Mouse (Mus musculus): ENCODE results near the gene Syn3. TPM values are rescaled to one million over a fixed set of nuclear protein-coding genes. Genes with fewer than 3 reads are reported as not detected.

Syn3 gene
- polyA plus RNA-seq, 1 experiment from 2014 or later: 4.4 TPM

DNA sequence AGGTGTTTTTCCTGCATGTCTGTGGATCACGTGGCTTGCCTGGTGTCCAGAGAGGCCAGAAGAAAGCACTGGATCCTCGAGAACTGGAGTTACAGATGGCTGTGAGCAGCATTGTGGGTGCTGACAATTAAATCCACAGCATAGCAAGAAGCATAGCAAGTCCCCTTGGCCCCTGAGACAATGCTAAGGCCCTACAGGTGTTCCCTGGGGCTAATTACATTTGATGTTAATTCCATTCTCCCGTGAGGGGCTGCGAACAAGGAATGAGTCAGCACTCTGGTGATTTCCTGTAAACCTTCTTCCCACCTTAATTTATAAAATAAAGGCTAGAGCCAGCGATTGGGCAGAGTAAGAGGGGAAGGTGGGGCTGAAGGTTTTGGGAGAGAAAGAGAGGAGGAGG, 479.9 kb downstream of the Syn3 start:
- Histone ChIP-seq H3K4me3 (ENCODE audit: low read depth, low read length) (no peak overlapping the region), H3K9ac (ENCODE audit: low read length) (no peak overlapping the region), H3K27me3 (ENCODE audit: control insufficient read depth, insufficient read depth, low read length) (no peaks in the 10 kb centered on the region), H3K36me3 (ENCODE audit: control insufficient read depth, insufficient read depth, low read length) (no peaks in the 10 kb centered on the region), H3K4me1 (ENCODE audit: control insufficient read depth, insufficient read depth, low read length) (peaks cover 2% of the 10 kb centered on the region; the same call in 1 of the 2 replicates), H3K27ac (ENCODE audit: low read depth, low read length) (no peak overlapping the region), H3K4me2 (no peak overlapping the region), H3K9me3 (ENCODE audit: control insufficient read depth, low read length) (no peaks in the 10 kb centered on the region)
- ATAC-seq (ENCODE audit: low FRiP score) (no peak), DNase-seq (ENCODE audit: low spot score, missing footprints) (no peak)
- 34% methylated on average over 5 of the region's 5 CpGs for WGBS

DNA sequence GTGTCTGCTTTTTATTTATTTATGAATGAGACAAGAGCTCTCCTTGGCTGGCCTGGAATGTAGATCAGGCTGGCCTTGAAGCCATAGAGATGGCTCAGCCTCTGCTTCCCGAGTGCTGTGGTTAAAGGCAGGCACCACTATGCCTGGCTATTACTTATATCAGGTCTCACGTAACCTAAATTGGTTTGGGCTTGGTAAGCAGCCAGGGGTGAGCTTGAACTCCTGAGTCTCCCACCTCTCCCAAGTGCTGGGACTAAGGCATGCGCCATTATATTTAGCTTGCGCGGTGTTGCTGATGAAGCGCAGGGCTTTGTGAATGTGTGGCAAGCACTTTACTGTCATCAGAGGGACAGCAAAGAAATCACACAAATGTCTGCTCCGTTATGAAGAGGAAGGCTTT, 480.9 kb downstream of the Syn3 start:
- H3K9me3 ChIP-seq (ENCODE audit: control insufficient read depth, low read length): no peaks in the 10 kb centered on the region
- no peak overlapping the region for H3K4me2 ChIP-seq
- H3K9ac ChIP-seq (ENCODE audit: low read length): no peak overlapping the region
- DNase-seq (ENCODE audit: low spot score, missing footprints) (no peak), ATAC-seq (ENCODE audit: low FRiP score) (no peak)
- peaks cover 2% of the 10 kb centered on the region; the same call in 1 of the 2 replicates for H3K4me1 ChIP-seq (ENCODE audit: control insufficient read depth, insufficient read depth, low read length)
- H3K27me3 ChIP-seq (ENCODE audit: control insufficient read depth, insufficient read depth, low read length): no peaks in the 10 kb centered on the region
- H3K4me3 ChIP-seq (ENCODE audit: low read depth, low read length): no peak overlapping the region
- no peaks in the 10 kb centered on the region for H3K36me3 ChIP-seq (ENCODE audit: control insufficient read depth, insufficient read depth, low read length)
- H3K27ac ChIP-seq (ENCODE audit: low read depth, low read length): no peak overlapping the region
- 92% methylated on average over 7 of the region's 7 CpGs for WGBS

DNA sequence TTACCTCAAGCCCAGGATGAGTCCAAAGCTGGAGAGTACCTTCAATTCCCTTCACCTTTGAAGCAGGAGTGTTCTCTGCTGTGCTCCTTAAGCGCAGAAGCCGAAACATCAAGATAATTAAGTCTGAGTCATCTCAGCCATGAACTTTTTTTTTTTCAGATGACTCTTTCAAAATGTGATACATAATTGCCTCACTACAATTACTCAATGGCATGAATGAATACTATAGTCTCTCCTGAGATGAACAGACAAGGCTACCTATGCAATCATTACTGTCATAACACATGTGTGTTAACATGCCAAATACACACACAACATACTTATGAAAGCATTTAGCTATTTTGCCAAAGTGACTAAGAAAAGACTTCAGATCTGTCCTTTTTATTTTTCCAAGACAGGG, 486.9 kb downstream of the Syn3 start, which contains the start of gene Bpifc:
TSS of gene Bpifc (minus strand) at position 115 of the 400 bp plus-strand sequence.
- Histone ChIP-seq H3K27me3 (ENCODE audit: control insufficient read depth, insufficient read depth, low read length) (no peaks in the 10 kb centered on the region), H3K36me3 (ENCODE audit: control insufficient read depth, insufficient read depth, low read length) (no peaks in the 10 kb centered on the region), H3K4me3 (ENCODE audit: low read depth, low read length) (no peak within 1 kb of the TSS), H3K4me1 (ENCODE audit: control insufficient read depth, insufficient read depth, low read length) (no peaks in the 10 kb centered on the region), H3K27ac (ENCODE audit: low read depth, low read length) (no peak within 1 kb of the TSS), H3K4me2 (no peak within 1 kb of the TSS), H3K9ac (ENCODE audit: low read length) (no peak within 1 kb of the TSS), H3K9me3 (ENCODE audit: control insufficient read depth, low read length) (no peaks in the 10 kb centered on the region)
- ATAC-seq (ENCODE audit: low FRiP score) (no peak), DNase-seq (ENCODE audit: low spot score, missing footprints) (peak; percentile 31)
- 96% methylated on average over 2 of the region's 2 CpGs for WGBS

DNA sequence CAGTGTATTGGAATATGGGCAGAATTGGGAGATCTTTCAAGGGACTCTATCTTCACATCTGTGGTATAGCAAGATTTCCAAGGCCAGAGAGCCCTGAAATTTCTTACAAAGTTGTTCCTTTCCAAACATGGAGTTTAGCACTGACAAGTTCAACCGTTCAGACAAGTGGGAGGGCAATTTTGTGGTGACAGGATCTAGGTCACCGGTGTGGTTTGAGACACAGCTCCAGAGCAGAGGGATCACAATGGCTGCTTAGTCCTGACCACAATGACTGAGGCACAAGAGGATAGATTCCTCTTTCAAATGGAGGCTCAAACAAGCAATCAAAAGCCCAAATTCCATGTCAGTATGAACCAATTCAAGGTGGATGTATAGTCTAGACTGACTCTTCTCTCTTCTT, 487.5 kb downstream of the Syn3 start:
- no peaks in the 10 kb centered on the region for H3K9me3 ChIP-seq (ENCODE audit: control insufficient read depth, low read length)
- H3K36me3 ChIP-seq (ENCODE audit: control insufficient read depth, insufficient read depth, low read length): no peaks in the 10 kb centered on the region
- H3K4me3 ChIP-seq (ENCODE audit: low read depth, low read length): no peak overlapping the region
- no peaks in the 10 kb centered on the region for H3K27me3 ChIP-seq (ENCODE audit: control insufficient read depth, insufficient read depth, low read length)
- no peak overlapping the region for H3K9ac ChIP-seq (ENCODE audit: low read length)
- 91% methylated on average over 2 of the region's 2 CpGs for WGBS
- H3K27ac ChIP-seq (ENCODE audit: low read depth, low read length): no peak overlapping the region
- H3K4me2 ChIP-seq: no peak overlapping the region
- ATAC-seq (ENCODE audit: low FRiP score): no peak
- H3K4me1 ChIP-seq (ENCODE audit: control insufficient read depth, insufficient read depth, low read length): no peaks in the 10 kb centered on the region
- DNase-seq (ENCODE audit: low spot score, missing footprints): peak; percentile 12

DNA sequence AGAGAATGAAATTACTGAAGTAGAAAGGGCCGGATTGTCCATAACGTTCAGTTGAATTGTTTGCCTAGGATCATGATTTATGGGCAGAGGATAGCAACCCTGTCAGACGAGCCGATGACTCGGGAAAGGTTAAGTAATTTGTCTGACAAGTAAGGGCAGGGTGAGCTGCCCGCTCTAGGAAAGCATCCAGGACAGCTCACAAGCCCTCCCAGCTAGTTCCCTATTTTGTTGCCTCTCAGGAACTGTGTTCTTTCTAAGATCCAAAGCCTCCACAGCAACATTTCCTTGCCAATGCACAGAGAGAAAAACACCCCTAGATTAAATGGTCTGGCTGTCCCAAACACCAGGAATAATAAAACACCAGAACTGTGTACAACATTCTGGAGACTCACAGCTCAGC, 488.1 kb downstream of the Syn3 start:
- Histone ChIP-seq H3K9me3 (ENCODE audit: control insufficient read depth, low read length) (no peaks in the 10 kb centered on the region), H3K27me3 (ENCODE audit: control insufficient read depth, insufficient read depth, low read length) (no peaks in the 10 kb centered on the region), H3K4me1 (ENCODE audit: control insufficient read depth, insufficient read depth, low read length) (no peaks in the 10 kb centered on the region), H3K9ac (ENCODE audit: low read length) (no peak overlapping the region), H3K27ac (ENCODE audit: low read depth, low read length) (no peak overlapping the region), H3K36me3 (ENCODE audit: control insufficient read depth, insufficient read depth, low read length) (no peaks in the 10 kb centered on the region), H3K4me2 (no peak overlapping the region), H3K4me3 (ENCODE audit: low read depth, low read length) (no peak overlapping the region)
- ATAC-seq (ENCODE audit: low FRiP score): no peak
- DNase-seq (ENCODE audit: low spot score, missing footprints): no peak
- WGBS: 75% methylated on average over 6 of the region's 6 CpGs

DNA sequence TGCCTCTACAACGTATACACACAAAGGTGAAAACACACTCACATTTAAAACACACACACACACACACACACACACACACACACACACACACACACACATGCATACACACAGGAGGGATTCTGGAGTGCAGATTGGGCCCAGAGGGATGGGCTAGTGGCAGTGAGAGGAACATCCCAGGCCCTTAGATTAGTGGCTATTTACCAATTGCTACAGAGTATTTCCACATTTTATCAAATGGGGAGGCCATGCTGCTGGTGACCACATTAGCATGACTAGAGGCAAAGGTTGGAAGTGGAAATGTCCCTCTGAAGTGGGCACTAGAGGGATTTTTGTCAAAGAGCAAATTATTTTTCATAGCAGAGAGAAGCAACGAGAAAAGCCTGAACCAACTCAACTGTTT, 489.0 kb downstream of the Syn3 start:
- Histone ChIP-seq H3K9ac (ENCODE audit: low read length) (no peak overlapping the region), H3K36me3 (ENCODE audit: control insufficient read depth, insufficient read depth, low read length) (no peaks in the 10 kb centered on the region), H3K9me3 (ENCODE audit: control insufficient read depth, low read length) (no peaks in the 10 kb centered on the region), H3K4me2 (no peak overlapping the region), H3K4me3 (ENCODE audit: low read depth, low read length) (no peak overlapping the region), H3K27me3 (ENCODE audit: control insufficient read depth, insufficient read depth, low read length) (no peaks in the 10 kb centered on the region), H3K27ac (ENCODE audit: low read depth, low read length) (no peak overlapping the region), H3K4me1 (ENCODE audit: control insufficient read depth, insufficient read depth, low read length) (no peaks in the 10 kb centered on the region)
- no peak for DNase-seq (ENCODE audit: low spot score, missing footprints)
- ATAC-seq (ENCODE audit: low FRiP score): no peak
- WGBS: 92% methylated on average over 2 of the region's 2 CpGs

DNA sequence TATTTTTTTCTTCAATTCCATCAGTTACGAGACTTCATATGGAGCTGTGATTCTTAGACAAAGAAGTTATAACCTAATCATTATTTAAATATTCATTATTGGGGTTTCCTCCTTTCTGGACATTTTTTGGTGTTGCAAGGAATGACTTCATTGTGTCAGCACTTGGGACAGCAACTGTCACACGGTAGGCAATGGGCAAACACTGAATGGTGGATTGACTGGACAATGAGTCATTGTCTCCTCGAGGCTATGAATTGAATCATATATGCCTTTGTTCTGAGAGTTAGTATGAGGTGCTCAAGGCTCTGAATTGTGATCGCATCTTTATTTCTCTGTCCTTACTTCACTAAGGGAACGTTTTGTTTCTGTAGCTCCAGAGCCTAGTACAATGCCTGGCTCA, 492.2 kb downstream of the Syn3 start:
- Histone ChIP-seq H3K9me3 (ENCODE audit: control insufficient read depth, low read length) (no peaks in the 10 kb centered on the region), H3K27me3 (ENCODE audit: control insufficient read depth, insufficient read depth, low read length) (no peaks in the 10 kb centered on the region), H3K36me3 (ENCODE audit: control insufficient read depth, insufficient read depth, low read length) (no peaks in the 10 kb centered on the region), H3K27ac (ENCODE audit: low read depth, low read length) (no peak overlapping the region), H3K9ac (ENCODE audit: low read length) (no peak overlapping the region), H3K4me3 (ENCODE audit: low read depth, low read length) (no peak overlapping the region), H3K4me1 (ENCODE audit: control insufficient read depth, insufficient read depth, low read length) (no peaks in the 10 kb centered on the region), H3K4me2 (no peak overlapping the region)
- WGBS: 72% methylated on average over 5 of the region's 5 CpGs
- ATAC-seq (ENCODE audit: low FRiP score) (no peak), DNase-seq (ENCODE audit: low spot score, missing footprints) (no peak)

Other genes starting within 250 kb of the Syn3 start
- gene Timp3, start 198.5 kb downstream of the Syn3 start, polyA plus RNA-seq (2014; fragmentation: Nextera tagmentation; extraction: Ambion mirVana): 20.2 and 20.7 TPM in 2 replicates
- gene Hsp90b1, start 206.6 kb upstream of the Syn3 start, polyA plus RNA-seq (2014; fragmentation: Nextera tagmentation; extraction: Ambion mirVana): 477 and 506 TPM in 2 replicates
- gene Ttc41, start 206.9 kb upstream of the Syn3 start, polyA plus RNA-seq (2014; fragmentation: Nextera tagmentation; extraction: Ambion mirVana): 1.9 and 2.5 TPM in 2 replicates

All from midbrain, embryonic 11.5 days (tissue).